Mouse (Mus musculus): Measurements from ENCODE around the gene Gm13277. TPM values are rescaled to one million over a fixed set of nuclear protein-coding genes. Genes with fewer than 3 reads are reported as not detected.
"Not testable (repeated sequence)": the region's sequence is repeated elsewhere in the genome, so short reads cannot be mapped to it uniquely, and the experiment has no call there.

Gm13277 gene
- total RNA-seq (2021): not detected
- long read RNA-seq, experiment 1: 0 reads
- long read RNA-seq, experiment 2: 0 reads

DNA sequence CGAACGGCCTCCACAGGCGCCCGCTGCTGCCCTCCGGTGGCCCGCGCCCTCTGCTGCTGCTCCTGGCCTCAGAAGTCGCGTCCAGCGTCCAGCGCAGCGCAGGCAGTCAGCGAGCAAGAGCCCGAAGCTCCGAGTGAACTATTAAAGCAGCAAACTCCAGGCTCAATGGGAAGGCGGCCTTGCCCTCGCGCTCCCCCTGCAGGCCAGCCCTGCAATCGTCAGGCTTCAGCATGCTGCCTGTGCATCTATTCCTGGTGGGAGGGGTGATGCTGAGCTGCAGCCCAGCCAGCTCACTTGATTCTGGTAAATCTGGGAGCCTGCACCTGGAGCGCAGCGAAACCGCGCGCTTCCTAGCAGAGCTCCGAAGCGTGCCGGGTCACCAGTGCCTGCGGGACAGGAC lies at the start of gene Gm13277:
Gm13277 (plus strand) TSS at position 231 of the 400 bp plus-strand sequence.
- peak; percentile 20 to 52 for DNase-seq (ENCODE audit: low spot score in 2 of 2)

DNA sequence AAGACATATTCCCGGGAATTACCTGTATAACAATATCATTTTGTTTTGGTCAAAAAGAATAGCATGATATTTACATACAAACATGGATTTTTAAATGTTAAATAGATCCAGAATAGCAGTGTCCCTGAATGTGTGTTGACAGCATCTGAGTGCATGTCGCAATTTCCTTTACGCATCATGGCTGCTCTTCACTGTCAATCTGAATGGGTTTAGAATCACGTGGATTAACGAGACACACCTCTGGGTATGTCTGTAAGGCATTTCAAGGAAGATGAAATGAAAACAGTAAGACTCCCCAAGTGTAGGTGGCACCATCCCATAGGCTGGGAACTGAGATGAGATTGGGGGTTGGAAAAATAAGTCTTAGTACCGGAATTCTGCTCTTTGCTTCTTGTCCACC lies 49.4 kb upstream of the Gm13277 start:
- no peak for DNase-seq (ENCODE audit: low spot score in 2 of 2)

DNA sequence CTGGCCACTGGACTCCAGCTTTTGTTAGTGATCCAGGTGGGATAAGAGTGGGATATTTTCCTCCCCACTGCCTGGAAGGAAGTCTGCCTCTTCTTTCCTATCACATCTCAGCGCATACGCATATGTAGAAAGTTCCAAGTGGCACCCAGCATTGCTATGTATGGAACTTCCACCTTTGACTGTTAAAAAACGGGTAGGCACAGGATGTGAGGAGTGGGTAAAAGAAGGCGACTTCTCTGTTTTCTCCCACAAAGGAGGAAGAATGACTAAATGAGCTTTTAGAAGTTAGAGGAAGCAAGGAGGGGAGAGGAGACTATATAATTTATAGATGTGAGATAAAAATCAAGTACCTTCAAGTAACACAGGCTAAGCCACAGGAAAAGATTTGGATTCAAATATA lies 47.0 kb upstream of the Gm13277 start:
- no peak for DNase-seq (ENCODE audit: low spot score in 2 of 2)

DNA sequence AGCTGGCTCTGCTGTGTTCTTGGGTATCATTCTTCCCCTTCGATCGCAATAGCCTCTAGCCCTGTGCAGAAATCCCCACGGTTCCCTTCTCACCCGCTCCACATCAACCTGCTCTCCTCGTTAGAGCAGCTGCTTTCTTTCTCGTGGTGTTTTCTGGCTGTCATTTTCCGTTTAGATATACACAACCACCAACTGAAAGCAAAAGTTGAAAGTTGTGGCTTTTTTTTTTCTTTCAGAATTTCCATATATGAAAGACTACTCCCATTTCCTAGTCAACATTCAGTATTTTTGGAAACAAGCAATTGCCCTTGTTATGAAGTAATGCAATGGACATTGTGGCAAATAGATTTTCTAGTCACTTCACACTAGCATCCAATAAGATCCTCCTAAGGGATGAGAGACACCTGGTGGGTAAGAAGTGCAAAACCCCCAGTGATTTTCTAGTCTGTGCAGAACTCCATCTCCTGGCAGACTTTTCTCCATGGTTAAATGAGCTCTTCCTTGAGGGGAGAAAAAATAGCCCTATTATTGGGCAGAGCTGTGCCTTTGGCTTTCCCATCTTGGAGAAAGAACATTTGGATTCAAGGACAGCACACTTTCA lies 45.6 kb upstream of the Gm13277 start:
- DNase-seq (ENCODE audit: low spot score in 2 of 2): no peak

DNA sequence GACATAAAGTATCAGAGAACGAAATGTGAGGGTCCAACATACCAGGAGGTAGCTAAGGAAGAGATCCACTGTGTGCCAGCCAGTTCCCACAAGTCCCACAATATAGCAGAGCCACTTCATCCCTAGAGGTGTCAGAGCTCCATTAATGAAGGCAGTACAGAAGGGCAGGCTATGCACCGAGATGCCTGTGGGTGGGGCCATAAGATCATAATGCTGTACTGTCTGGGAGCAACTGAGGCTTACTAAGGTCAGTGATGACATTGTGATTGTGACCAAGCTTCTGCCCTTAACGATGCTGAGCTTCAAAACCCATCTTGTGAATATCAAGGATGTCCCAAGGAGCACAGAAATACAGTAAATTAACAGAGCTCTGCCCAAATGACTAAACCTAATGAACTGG lies 44.2 kb upstream of the Gm13277 start:
- DNase-seq (ENCODE audit: low spot score in 2 of 2): no peak

DNA sequence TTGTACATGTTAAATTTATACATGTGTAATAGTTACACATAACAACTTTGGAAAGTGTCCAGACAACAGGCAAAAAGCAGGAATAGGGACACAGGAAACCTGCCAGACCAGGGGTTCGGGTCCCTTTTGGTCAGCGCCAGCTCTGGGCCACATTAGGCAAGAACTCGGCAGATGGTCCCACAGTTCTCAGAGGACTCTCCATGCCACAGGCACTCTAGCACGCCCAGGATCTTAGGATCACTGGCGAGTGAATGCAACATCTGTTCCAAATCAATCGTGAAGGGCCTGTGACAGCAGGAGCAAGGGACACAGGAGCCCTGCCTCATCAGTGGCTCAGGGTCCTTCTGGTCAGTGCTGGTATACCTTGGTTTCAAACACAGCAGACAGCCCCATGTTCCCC lies 38.5 kb upstream of the Gm13277 start:
- no peak for DNase-seq (ENCODE audit: low spot score in 2 of 2)

DNA sequence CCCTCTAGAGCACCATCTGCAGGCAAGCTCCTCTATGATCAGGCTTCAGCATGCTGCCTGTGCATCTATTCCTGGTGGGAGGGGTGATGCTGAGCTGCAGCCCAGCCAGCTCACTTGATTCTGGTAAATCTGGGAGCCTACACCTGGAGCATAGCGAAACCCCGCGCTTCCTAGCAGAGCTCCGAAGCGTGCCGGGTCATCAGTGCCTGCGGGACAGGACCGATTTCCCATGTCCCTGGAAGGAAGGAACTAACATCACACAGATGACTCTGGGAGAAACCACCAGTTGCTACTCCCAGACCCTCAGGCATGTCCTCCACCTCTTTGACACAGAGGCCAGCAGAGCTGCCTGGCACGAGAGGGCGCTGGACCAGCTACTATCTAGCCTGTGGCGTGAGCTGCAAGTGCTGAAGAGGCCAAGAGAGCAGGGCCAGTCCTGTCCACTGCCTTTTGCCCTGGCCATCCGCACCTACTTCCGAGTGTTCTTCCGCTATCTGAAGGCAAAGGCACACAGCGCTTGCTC lies 33.6 kb upstream of the Gm13277 start, which contains the start of gene Gm13271:
Gm13271 (plus strand) TSS at position 51 of the 523 bp plus-strand sequence.
- DNase-seq (ENCODE audit: low spot score in 2 of 2): peak; percentile 68 to 69

DNA sequence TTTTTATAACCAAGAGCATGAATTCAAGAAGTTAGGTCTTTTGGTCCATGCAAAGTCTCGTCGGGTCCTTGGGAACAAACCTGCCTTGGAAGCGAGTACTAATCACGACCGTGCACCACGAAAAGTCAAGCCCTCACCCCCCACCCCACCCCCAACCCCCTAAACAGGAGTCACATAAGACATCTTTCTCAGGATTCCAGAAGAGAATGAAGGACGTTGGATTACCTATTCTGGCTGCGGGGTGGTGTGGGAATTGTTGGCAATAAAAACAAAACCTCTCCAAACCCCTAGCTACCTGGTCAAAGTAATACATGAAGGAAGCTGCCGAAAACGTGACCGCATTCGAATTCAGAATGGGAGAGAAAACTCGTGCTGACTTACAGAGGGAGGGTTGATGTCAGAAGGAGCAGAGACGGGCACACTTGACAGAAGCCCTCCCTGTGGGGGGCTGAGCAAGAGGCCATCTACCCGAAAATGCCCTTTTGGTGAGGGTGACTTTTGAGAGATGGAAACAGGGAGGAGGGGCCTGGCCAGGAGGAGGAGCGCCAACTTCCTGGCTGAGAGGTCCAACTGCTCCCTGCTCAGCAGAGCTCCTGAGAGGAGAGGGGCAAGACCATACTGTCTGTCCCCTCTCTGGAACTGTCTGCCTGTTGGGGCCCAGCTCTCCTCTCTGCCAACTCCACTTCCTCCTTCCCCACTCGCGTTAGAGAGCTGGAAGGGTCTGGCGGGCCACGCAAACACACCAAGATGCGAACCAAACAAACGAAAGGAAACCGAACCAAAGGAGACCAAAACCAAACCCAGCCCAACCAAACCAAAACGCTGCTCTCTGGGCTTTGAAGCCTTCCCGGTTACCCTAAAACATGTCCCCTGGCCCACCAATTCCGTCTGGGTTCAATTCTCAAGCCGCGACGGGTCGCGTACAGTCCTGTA lies 31.6 kb upstream of the Gm13277 start:
- peak in 1 of 2 experiments; percentile 10 for DNase-seq (ENCODE audit: low spot score in 2 of 2)

DNA sequence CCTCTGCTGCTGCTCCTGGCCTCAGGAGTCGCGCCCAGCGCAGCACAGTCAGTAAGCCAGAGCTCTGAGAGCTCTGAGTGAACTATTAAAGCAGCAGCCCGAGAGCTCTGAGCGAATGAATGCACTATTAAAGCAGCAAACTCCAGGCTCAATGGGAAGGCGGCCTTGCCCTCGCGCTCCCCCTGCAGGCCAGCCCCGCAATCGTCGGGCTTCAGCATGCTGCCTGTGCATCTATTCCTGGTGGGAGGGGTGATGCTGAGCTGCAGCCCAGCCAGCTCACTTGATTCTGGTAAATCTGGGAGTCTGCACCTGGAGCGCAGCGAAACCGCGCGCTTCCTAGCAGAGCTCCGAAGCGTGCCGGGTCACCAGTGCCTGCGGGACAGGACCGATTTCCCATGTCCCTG lies 30.8 kb upstream of the Gm13277 start:
- peak; percentile 81 to 83 for DNase-seq (ENCODE audit: low spot score in 2 of 2)

DNA sequence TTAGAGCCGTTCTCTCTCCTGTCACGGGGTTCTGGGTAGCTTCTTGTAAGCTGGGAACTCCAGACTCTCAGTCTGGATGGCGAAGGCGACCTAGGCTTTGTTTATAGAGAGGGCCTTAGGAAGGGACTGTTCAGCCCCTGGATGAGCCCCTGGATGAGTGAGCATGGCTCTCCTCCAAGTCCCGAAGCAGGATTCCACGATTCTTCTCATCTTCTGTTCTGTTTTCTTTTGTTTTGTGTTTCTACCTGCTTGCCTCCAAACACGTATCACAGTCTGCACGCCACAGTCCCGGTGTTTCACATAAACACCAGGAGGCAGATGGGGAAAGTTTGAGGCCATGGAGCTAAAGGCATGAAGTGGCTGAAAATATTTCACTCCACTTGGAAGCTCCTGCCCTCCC lies 29.7 kb upstream of the Gm13277 start:
- DNase-seq (ENCODE audit: low spot score in 2 of 2): not testable (repeated sequence)

DNA sequence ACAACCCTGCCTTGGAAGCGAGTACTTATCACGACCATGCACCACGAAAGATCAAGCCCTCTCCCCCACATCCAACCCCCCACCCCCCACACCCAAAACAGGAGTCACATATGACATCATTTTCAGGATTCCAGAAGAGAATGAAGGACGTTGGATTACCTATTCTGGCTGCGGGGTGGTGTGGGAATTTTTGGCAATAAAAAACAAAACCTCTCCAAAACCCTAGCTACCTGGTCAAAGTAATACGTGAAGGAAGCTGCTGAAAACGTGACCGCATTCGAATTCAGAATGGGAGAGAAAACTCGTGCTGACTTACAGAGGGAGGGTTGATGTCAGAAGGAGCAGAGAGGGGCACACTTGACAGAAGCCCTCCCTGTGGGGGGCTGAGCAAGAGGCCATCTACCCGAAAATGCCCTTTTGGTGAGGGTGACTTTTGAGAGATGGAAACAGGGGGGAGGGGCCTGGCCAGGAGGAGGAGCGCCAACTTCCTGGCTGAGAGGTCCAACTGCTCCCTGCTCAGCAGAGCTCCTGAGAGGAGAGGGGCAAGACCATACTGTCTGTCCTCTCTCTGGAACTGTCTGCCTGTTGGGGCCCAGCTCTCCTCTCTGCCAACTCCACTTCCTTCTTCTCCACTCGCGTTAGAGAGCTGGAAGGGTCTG lies 28.7 kb upstream of the Gm13277 start, which contains the start of gene Gm13283:
Gm13283 (plus strand) TSS at position 510 of the 659 bp plus-strand sequence.
- DNase-seq (ENCODE audit: low spot score in 2 of 2): peak; percentile 42 to 47

DNA sequence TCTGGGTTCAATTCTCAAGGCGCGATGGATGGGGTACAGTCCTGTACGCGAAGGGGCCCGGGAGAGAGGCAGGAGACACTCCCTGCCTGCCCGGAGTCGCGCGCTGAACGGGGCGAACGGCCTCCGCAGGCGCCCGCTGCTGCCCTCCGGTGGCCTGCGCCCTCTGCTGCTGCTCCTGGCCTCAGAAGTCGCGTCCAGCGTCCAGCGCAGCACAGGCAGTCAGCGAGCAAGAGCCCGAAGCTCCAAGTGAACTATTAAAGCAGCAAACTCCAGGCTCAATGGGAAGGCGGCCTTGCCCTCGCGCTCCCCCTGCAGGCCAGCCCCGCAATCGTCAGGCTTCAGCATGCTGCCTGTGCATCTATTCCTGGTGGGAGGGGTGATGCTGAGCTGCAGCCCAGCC lies 28.0 kb upstream of the Gm13277 start:
- peak; percentile 30 to 67 for DNase-seq (ENCODE audit: low spot score in 2 of 2)

DNA sequence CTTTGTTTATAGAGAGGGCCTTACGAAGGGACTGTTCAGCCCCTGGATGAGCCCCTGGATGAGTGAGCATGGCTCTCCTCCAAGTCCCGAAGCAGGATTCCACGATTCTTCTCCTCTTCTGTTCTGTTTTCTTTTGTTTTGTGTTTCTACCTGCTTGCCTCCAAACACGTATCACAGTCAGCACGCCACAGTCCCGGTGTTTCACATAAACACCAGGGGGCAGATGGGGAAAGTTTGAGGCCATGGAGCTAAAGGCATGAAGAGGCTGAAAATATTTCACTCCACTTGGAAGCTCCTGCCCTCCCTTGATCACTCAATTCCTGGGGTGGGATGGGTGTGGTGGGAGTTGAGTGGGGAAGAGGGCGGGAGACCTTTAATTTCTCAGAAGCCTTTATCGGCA lies 26.7 kb upstream of the Gm13277 start:
- peak; percentile 78 to 85 for DNase-seq (ENCODE audit: low spot score in 2 of 2)

DNA sequence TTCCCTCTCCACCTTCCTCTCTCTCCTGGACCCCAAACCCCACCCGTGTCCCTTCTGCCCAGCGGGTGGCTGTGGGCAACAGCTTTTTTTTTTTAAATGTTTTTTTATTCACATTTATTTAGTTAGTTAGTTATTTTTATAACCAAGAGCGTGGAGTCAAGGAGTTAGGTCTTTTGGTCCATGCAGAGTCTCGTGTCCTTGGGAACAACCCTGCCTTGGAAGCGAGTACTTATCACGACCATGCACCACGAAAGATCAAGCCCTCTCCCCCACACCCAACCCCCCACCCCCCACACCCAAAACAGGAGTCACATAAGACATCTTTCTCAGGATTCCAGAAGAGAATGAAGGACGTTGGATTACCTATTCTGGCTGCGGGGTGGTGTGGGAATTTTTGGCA lies 26.1 kb upstream of the Gm13277 start:
- DNase-seq (ENCODE audit: low spot score in 2 of 2): peak in 1 of 2 experiments; percentile 20

DNA sequence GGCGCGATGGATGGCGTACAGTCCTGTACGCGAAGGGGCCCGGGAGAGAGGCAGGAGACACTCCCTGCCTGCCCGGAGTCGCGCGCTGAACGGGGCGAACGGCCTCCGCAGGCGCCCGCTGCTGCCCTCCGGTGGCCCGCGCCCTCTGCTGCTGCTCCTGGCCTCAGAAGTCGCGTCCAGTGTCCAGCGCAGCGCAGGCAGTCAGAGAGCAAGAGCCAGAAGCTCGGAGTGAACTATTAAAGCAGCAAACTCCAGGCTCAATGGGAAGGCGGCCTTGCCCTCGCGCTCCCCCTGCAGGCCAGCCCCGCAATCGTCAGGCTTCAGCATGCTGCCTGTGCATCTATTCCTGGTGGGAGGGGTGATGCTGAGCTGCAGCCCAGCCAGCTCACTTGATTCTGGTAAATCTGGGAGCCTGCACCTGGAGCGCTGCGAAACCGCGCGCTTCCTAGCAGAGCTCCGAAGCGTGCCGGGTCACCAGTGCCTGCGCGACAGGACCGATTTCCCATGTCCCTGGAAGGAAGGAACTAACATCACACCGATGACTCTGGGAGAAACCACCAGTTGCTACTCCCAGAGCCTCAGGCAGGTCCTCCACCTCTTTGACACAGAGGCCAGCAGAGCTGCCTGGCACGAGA lies 24.9 kb upstream of the Gm13277 start:
- peak in 1 of 2 experiments; percentile 34 for DNase-seq (ENCODE audit: low spot score in 2 of 2)

DNA sequence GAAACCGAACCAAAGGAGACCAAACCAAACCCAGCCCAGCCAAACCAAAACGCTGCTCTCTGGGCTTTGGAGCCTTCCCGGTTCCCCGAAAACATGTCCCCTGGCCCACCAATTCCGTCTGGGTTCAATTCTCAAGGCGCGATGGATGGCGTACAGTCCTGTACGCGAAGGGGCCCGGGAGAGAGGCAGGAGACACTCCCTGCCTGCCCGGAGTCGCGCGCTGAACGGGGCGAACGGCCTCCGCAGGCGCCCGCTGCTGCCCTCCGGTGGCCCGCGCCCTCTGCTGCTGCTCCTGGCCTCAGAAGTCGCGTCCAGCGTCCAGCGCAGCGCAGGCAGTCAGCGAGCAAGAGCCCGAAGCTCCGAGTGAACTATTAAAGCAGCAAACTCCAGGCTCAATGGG lies 14.9 kb upstream of the Gm13277 start, which contains the start of gene Gm13290:
Gm13290 (plus strand) TSS at position 301 of the 400 bp plus-strand sequence.
- DNase-seq (ENCODE audit: low spot score in 2 of 2): not testable (repeated sequence)

DNA sequence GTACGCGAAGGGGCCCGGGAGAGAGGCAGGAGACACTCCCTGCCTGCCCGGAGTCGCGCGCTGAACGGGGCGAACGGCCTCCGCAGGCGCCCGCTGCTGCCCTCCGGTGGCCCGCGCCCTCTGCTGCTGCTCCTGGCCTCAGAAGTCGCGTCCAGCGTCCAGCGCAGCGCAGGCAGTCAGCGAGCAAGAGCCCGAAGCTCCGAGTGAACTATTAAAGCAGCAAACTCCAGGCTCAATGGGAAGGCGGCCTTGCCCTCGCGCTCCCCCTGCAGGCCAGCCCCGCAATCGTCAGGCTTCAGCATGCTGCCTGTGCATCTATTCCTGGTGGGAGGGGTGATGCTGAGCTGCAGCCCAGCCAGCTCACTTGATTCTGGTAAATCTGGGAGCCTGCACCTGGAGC lies 11.8 kb upstream of the Gm13277 start, which contains the start of gene Gm13289:
Gm13289 (plus strand) TSS at position 301 of the 400 bp plus-strand sequence.
- not testable (repeated sequence) for DNase-seq (ENCODE audit: low spot score in 2 of 2)

DNA sequence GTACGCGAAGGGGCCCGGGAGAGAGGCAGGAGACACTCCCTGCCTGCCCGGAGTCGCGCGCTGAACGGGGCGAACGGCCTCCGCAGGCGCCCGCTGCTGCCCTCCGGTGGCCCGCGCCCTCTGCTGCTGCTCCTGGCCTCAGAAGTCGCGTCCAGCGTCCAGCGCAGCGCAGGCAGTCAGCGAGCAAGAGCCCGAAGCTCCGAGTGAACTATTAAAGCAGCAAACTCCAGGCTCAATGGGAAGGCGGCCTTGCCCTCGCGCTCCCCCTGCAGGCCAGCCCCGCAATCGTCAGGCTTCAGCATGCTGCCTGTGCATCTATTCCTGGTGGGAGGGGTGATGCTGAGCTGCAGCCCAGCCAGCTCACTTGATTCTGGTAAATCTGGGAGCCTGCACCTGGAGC lies 8.9 kb upstream of the Gm13277 start, which contains the start of gene Gm13272:
Gm13272 (plus strand) TSS at position 301 of the 400 bp plus-strand sequence.
- DNase-seq (ENCODE audit: low spot score in 2 of 2): not testable (repeated sequence)

DNA sequence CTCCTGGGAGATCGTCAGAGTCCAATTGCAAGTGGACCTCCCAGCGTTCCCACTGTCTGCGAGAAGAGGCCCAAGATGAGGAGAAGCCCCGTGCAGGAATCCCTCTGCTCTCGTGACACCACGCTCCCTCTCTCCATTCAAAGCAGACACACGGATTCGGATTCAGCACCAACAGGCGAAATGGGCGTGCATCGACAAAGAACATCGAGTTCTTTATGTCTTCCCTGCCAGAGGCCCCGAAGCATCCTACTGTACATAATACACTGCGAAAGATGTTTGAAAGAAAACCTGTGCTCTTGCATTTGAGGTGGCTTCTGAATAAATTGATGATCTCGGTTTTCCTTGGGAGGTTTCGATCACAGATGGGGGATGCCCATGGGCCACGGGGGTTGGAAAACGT lies 8.1 kb upstream of the Gm13277 start:
- peak in 1 of 2 experiments; percentile 14 for DNase-seq (ENCODE audit: low spot score in 2 of 2)

DNA sequence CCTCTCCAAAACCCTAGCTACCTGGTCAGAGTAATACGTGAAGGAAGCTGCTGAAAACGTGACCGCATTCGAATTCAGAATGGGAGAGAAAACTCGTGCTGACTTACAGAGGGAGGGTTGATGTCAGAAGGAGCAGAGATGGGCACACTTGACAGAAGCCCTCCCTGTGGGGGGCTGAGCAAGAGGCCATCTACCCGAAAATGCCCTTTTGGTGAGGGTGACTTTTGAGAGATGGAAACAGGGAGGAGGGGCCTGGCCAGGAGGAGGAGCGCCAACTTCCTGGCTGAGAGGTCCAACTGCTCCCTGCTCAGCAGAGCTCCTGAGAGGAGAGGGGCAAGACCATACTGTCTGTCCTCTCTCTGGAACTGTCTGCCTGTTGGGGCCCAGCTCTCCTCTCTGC lies 6.6 kb upstream of the Gm13277 start, which contains the start of gene Ifnz:
Ifnz (plus strand) TSS at position 301 of the 400 bp plus-strand sequence.
- not testable (repeated sequence) for DNase-seq (ENCODE audit: low spot score in 2 of 2)
